Mouse (Mus musculus): ENCODE data around the gene Dcpp3. TPM values are rescaled to one million over a fixed set of nuclear protein-coding genes. Genes with fewer than 3 reads are reported as not detected.
"Not testable (repeated sequence)": the region's sequence is repeated elsewhere in the genome, so short reads cannot be mapped to it uniquely, and the experiment has no call there.

The Dcpp3 gene
- polyA plus RNA-seq (2015; fragmentation: Nextera tagmentation; extraction: Ambion mirVana) = 0.24 TPM in 1 of 2 replicates, not detected in the other

- not testable (repeated sequence) for H3K4me1 ChIP-seq (ENCODE audit: control insufficient read depth, insufficient read depth, low read depth, low read length); H3K4me3 ChIP-seq (ENCODE audit: low read length); ATAC-seq; H3K27me3 ChIP-seq (replicated peaks; ENCODE audit: control insufficient read depth, insufficient read depth, low read length); H3K9me3 ChIP-seq (ENCODE audit: control insufficient read depth, low read length); H3K9ac ChIP-seq (ENCODE audit: low read depth, low read length); H3K27ac ChIP-seq (ENCODE audit: low read depth, low read length); H3K36me3 ChIP-seq (ENCODE audit: control insufficient read depth, insufficient read depth, low read length); H3K4me2 ChIP-seq (ENCODE audit: low read length)
- 70% methylated on average over 4 of the region's 4 CpGs for WGBS
Measured at GRCm38 (mm10) chr17:23917158-23917557, at the start of gene Dcpp3. TSS of gene Dcpp3 (plus strand) at chr17:23917458.

- Histone ChIP-seq H3K36me3 (ENCODE audit: control insufficient read depth, insufficient read depth, low read length) (no peaks in the 10 kb centered on the region), H3K27ac (ENCODE audit: low read depth, low read length) (no peak within 1 kb of the TSS), H3K27me3 (replicated peaks; ENCODE audit: control insufficient read depth, insufficient read depth, low read length) (no peaks in the 10 kb centered on the region), H3K9ac (ENCODE audit: low read depth, low read length) (no peak within 1 kb of the TSS), H3K4me2 (ENCODE audit: low read length) (no peak within 1 kb of the TSS), H3K4me1 (ENCODE audit: control insufficient read depth, insufficient read depth, low read depth, low read length) (no peaks in the 10 kb centered on the region), H3K9me3 (ENCODE audit: control insufficient read depth, low read length) (no peaks in the 10 kb centered on the region), H3K4me3 (ENCODE audit: low read length) (no peak within 1 kb of the TSS)
- WGBS = 85% methylated on average over 15 of the region's 15 CpGs
- no peak for ATAC-seq
Measured at GRCm38 (mm10) chr17:23867756-23868155, 49.5 kb upstream of the Dcpp3 start, which contains the start of gene Prss21. TSS of gene Prss21 (plus strand) at chr17:23868056.

- Histone ChIP-seq H3K9me3 (ENCODE audit: control insufficient read depth, low read length) (no peaks in the 10 kb centered on the region), H3K4me3 (ENCODE audit: low read length) (no peak overlapping the region), H3K4me1 (ENCODE audit: control insufficient read depth, insufficient read depth, low read depth, low read length) (no peaks in the 10 kb centered on the region), H3K36me3 (ENCODE audit: control insufficient read depth, insufficient read depth, low read length) (no peaks in the 10 kb centered on the region), H3K4me2 (ENCODE audit: low read length) (no peak overlapping the region), H3K9ac (ENCODE audit: low read depth, low read length) (no peak overlapping the region), H3K27me3 (replicated peaks; ENCODE audit: control insufficient read depth, insufficient read depth, low read length) (no peaks in the 10 kb centered on the region), H3K27ac (ENCODE audit: low read depth, low read length) (no peak overlapping the region)
- WGBS = 90% methylated on average over 11 of the region's 11 CpGs
- no peak for ATAC-seq
Measured at GRCm38 (mm10) chr17:23868513-23868912, 48.7 kb upstream of the Dcpp3 start.

- 39% methylated on average over 8 of the region's 8 CpGs for WGBS
Measured at GRCm38 (mm10) chr17:23873884-23874856, 43.1 kb upstream of the Dcpp3 start.

GRCm38 (mm10) chr17:23876741-23877140, 40.5 kb upstream of the Dcpp3 start:
- H3K9me3 ChIP-seq (ENCODE audit: control insufficient read depth, low read length) = no peaks in the 10 kb centered on the region
- no peak overlapping the region for H3K4me2 ChIP-seq (ENCODE audit: low read length)
- H3K4me3 ChIP-seq (ENCODE audit: low read length) = no peak overlapping the region
- no peak overlapping the region for H3K9ac ChIP-seq (ENCODE audit: low read depth, low read length)
- H3K27ac ChIP-seq (ENCODE audit: low read depth, low read length) = peak overlapping the region; percentile 45; the same call in 1 of the 2 replicates
- H3K36me3 ChIP-seq (ENCODE audit: control insufficient read depth, insufficient read depth, low read length) = no peaks in the 10 kb centered on the region
- WGBS = 61% methylated on average over 3 of the region's 3 CpGs
- ATAC-seq = peak; percentile 94
- no peaks in the 10 kb centered on the region for H3K4me1 ChIP-seq (ENCODE audit: control insufficient read depth, insufficient read depth, low read depth, low read length)
- H3K27me3 ChIP-seq (replicated peaks; ENCODE audit: control insufficient read depth, insufficient read depth, low read length) = no peaks in the 10 kb centered on the region

More at GRCm38 (mm10) chr17:23873884-23874856, 43.1 kb upstream of the Dcpp3 start:
- Histone ChIP-seq H3K27me3 (replicated peaks; ENCODE audit: control insufficient read depth, insufficient read depth, low read length) (no peaks in the 10 kb centered on the region), H3K4me2 (ENCODE audit: low read length) (no peak overlapping the region), H3K27ac (ENCODE audit: low read depth, low read length) (no peak overlapping the region), H3K4me1 (ENCODE audit: control insufficient read depth, insufficient read depth, low read depth, low read length) (no peaks in the 10 kb centered on the region), H3K9me3 (ENCODE audit: control insufficient read depth, low read length) (no peaks in the 10 kb centered on the region), H3K9ac (ENCODE audit: low read depth, low read length) (no peak overlapping the region), H3K36me3 (ENCODE audit: control insufficient read depth, insufficient read depth, low read length) (no peaks in the 10 kb centered on the region), H3K4me3 (ENCODE audit: low read length) (no peak overlapping the region)
- ATAC-seq = no peak

- Histone ChIP-seq H3K9ac (ENCODE audit: low read depth, low read length) (no peak overlapping the region), H3K27me3 (replicated peaks; ENCODE audit: control insufficient read depth, insufficient read depth, low read length) (no peaks in the 10 kb centered on the region), H3K9me3 (ENCODE audit: control insufficient read depth, low read length) (no peaks in the 10 kb centered on the region), H3K4me1 (ENCODE audit: control insufficient read depth, insufficient read depth, low read depth, low read length) (no peaks in the 10 kb centered on the region), H3K36me3 (ENCODE audit: control insufficient read depth, insufficient read depth, low read length) (no peaks in the 10 kb centered on the region), H3K4me2 (ENCODE audit: low read length) (no peak overlapping the region), H3K4me3 (ENCODE audit: low read length) (no peak overlapping the region), H3K27ac (ENCODE audit: low read depth, low read length) (no peak overlapping the region)
- 82% methylated on average over 2 of the region's 2 CpGs for WGBS
- ATAC-seq = peak; percentile 84
Measured at GRCm38 (mm10) chr17:23877166-23877565, 40.1 kb upstream of the Dcpp3 start.

GRCm38 (mm10) chr17:23880576-23880975, 36.7 kb upstream of the Dcpp3 start, which contains the start of the genes Dcpp1 and Dcpp2:
TSS of gene Dcpp1 (plus strand) at chr17:23880876.
TSS of gene Dcpp2 (plus strand) at chr17:23880880.
- H3K4me1 ChIP-seq (ENCODE audit: control insufficient read depth, insufficient read depth, low read depth, low read length); H3K27ac ChIP-seq (ENCODE audit: low read depth, low read length); ATAC-seq; H3K27me3 ChIP-seq (replicated peaks; ENCODE audit: control insufficient read depth, insufficient read depth, low read length); H3K36me3 ChIP-seq (ENCODE audit: control insufficient read depth, insufficient read depth, low read length); H3K9me3 ChIP-seq (ENCODE audit: control insufficient read depth, low read length); H3K4me3 ChIP-seq (ENCODE audit: low read length); H3K4me2 ChIP-seq (ENCODE audit: low read length); H3K9ac ChIP-seq (ENCODE audit: low read depth, low read length): not testable (repeated sequence)
- 77% methylated on average over 4 of the region's 4 CpGs for WGBS

GRCm38 (mm10) chr17:23924531-23925007, 7.3 kb downstream of the Dcpp3 start:
- peak overlapping the region; percentile 67 for H3K9ac ChIP-seq (ENCODE audit: low read depth, low read length)
- H3K4me1 ChIP-seq (ENCODE audit: control insufficient read depth, insufficient read depth, low read depth, low read length) = peaks cover 4% of the 10 kb centered on the region; the same call in 1 of the 2 replicates
- WGBS = under 1% methylated on average over 29 of the region's 29 CpGs
- no peaks in the 10 kb centered on the region for H3K27me3 ChIP-seq (replicated peaks; ENCODE audit: control insufficient read depth, insufficient read depth, low read length)
- peak; percentile 98 for ATAC-seq
- H3K4me3 ChIP-seq (ENCODE audit: low read length) = peak overlapping the region; percentile 68
- H3K36me3 ChIP-seq (ENCODE audit: control insufficient read depth, insufficient read depth, low read length) = no peaks in the 10 kb centered on the region
- H3K9me3 ChIP-seq (ENCODE audit: control insufficient read depth, low read length) = no peaks in the 10 kb centered on the region
- H3K4me2 ChIP-seq (ENCODE audit: low read length) = peak overlapping the region; percentile 89
- peak overlapping the region; percentile 94 for H3K27ac ChIP-seq (ENCODE audit: low read depth, low read length)

- peaks cover 4% of the 10 kb centered on the region; the same call in 1 of the 2 replicates for H3K4me1 ChIP-seq (ENCODE audit: control insufficient read depth, insufficient read depth, low read depth, low read length)
- no peaks in the 10 kb centered on the region for H3K36me3 ChIP-seq (ENCODE audit: control insufficient read depth, insufficient read depth, low read length)
- peak overlapping the region; percentile 67 for H3K9ac ChIP-seq (ENCODE audit: low read depth, low read length)
- under 1% methylated on average over 14 of the region's 14 CpGs for WGBS
- H3K9me3 ChIP-seq (ENCODE audit: control insufficient read depth, low read length) = no peaks in the 10 kb centered on the region
- peak overlapping the region; percentile 94 for H3K27ac ChIP-seq (ENCODE audit: low read depth, low read length)
- peak overlapping the region; percentile 89 for H3K4me2 ChIP-seq (ENCODE audit: low read length)
- no peaks in the 10 kb centered on the region for H3K27me3 ChIP-seq (replicated peaks; ENCODE audit: control insufficient read depth, insufficient read depth, low read length)
- peak; percentile 84 for ATAC-seq
- H3K4me3 ChIP-seq (ENCODE audit: low read length) = peak overlapping the region; percentile 68
Measured at GRCm38 (mm10) chr17:23925090-23925493, 7.8 kb downstream of the Dcpp3 start.

Data from hindbrain, embryonic 16.5 days (tissue).